Mouse (Mus musculus) subcutaneous adipose tissue, adult 2 months (tissue): ENCODE measurements around the gene Prdm8. TPM values are rescaled to one million over a fixed set of nuclear protein-coding genes. Genes with fewer than 3 reads are reported as not detected.

Experiments
- polyA plus RNA-seq: library from polyadenylated mRNA; depleted of rRNA; stranded (reverse); fragments of >200 nt; gene quantifications from 2 replicates; pipeline ENCODE4 v1.2.3, GENCODE M21; 2012; ENCODE audit warnings: low replicate concordance; rRNA removed

The Prdm8 gene
- polyA plus RNA-seq = 0.37 and 0.45 TPM in 2 replicates

DNA sequence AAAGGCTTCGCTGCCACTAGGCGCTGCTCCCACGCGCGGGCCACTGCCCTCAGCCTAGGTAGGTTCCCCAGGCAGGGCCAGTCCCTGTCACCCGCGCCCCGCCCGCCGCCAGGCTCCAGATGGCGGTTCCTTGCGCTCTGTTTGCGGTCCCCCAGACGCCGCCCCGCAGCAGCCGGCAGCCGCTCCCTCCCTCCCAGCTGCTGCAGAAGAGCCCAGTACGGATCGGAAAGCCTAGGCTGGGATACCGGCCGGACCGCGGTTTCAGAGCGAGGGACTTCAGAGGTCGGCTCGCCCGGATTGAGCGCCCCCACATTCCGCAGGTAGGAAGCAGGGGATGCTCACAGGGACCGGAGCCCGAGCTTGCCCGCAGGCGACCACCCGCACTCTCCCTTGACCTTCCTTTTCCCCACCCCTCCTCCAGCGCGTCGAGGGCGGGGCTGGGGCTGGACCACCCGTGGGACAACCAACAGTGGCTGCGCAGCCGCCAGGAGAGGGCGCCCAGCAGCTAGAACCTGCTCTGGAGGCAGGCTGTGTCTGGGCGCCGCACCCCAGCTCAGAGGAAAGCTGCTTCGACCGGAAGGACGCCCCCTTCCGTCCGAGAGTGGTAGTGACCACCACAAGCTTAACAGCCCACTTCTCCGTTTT lies at the start of gene Prdm8:
Gene Prdm8 (plus strand): TSS at position 19 of the 645 bp plus-strand sequence.

Other genes with a start within 250 kb of the Prdm8 start
- 16.2 and 28.7 TPM in 2 replicates for gene Antxr2, start 136.2 kb upstream of the Prdm8 start, polyA plus RNA-seq
- 0.08 TPM in 1 of 2 replicates, not detected in the other for gene Fgf5, start 87.0 kb downstream of the Prdm8 start, polyA plus RNA-seq
- not detected in 2 replicates for gene Cfap299, start 162.1 kb downstream of the Prdm8 start, polyA plus RNA-seq